Mouse (Mus musculus) liver, embryonic 15.5 days (tissue): ENCODE data around the gene Spp1. TPM values are rescaled to one million over a fixed set of nuclear protein-coding genes. Genes with fewer than 3 reads are reported as not detected.

Experiments used
- ATAC-seq: fragments of 200-750 bp; cut with Nextera tagmentation; 2 replicates; pipeline ENCODE4 v1.8.0; 2017; ENCODE audit warnings: moderate number of reproducible peaks, mild to moderate bottlenecking, moderate library complexity; ENCODE audit not compliant: insufficient read depth
- H3K27ac ChIP-seq: fragments of 300-500 bp; sonication (generic); replicated peaks from 2 replicates; pipeline ENCODE4 v1.5.1; 2015; ENCODE audit warnings: mild to moderate bottlenecking, inconsistent platforms
- H3K27me3 ChIP-seq: fragments of 300-500 bp; sonication (generic); 2 replicates; pipeline ENCODE4 v1.6.1; 2015; ENCODE audit warnings: mild to moderate bottlenecking, inconsistent platforms
- H3K36me3 ChIP-seq: fragments of 300-500 bp; sonication (generic); replicated peaks from 2 replicates; pipeline ENCODE4 v1.6.1; 2015; ENCODE audit warnings: moderate library complexity, mild to moderate bottlenecking, inconsistent platforms
- H3K4me1 ChIP-seq: fragments of 300-500 bp; sonication (generic); replicated peaks from 2 replicates; pipeline ENCODE4 v1.6.1; 2015; ENCODE audit warnings: inconsistent platforms
- H3K4me2 ChIP-seq: fragments of 300-500 bp; sonication (generic); 2 replicates; pipeline ENCODE4 v1.6.1; 2015; ENCODE audit warnings: moderate library complexity, mild to moderate bottlenecking, inconsistent platforms
- H3K4me3 ChIP-seq: fragments of 300-500 bp; sonication (generic); replicated peaks from 2 replicates; pipeline ENCODE4 v1.5.1; 2015; ENCODE audit warnings: mild to moderate bottlenecking, inconsistent platforms
- H3K9ac ChIP-seq: fragments of 300-500 bp; sonication (generic); 2 replicates; pipeline ENCODE4 v1.6.1; 2015; ENCODE audit warnings: moderate library complexity, mild to moderate bottlenecking, inconsistent platforms
- H3K9me3 ChIP-seq: fragments of 300-500 bp; sonication (generic); replicated peaks from 2 replicates; pipeline ENCODE4 v1.6.1; 2016; ENCODE audit warnings: inconsistent platforms
- WGBS: fragments of 180-500 bp; shearing (Covaris S2); methylation state at CpG from one replicate; pipeline ENCODE4 v1.1.7; 2015; ENCODE audit warnings: mixed read lengths; ENCODE audit not compliant: insufficient replicate concordance; 5-methylcytosine and 5-hydroxymethylcytosine counted together
- polyA plus RNA-seq: library from polyadenylated mRNA; unstranded; fragments of >200 nt; fragmentation: Nextera tagmentation; extraction: Ambion mirVana; gene quantifications from 2 replicates; pipeline ENCODE4 v1.2.1, GENCODE M21; 2015

The Spp1 gene
- polyA plus RNA-seq, 1 experiment from 2014 or later, result 7.3 TPM

GRCm38 (mm10) chr5:104405051-104405450 is 29.9 kb upstream of the Spp1 start:
- Histone ChIP-seq H3K4me1 (no peaks in the 10 kb centered on the region), H3K27me3 (no peaks in the 10 kb centered on the region), H3K4me3 (no peak overlapping the region), H3K9ac (no peak overlapping the region), H3K27ac (no peak overlapping the region), H3K4me2 (no peak overlapping the region), H3K9me3 (no peaks in the 10 kb centered on the region), H3K36me3 (no peaks in the 10 kb centered on the region)
- 63% methylated on average over 3 of the region's 3 CpGs for WGBS
- ATAC-seq, result no peak

- no peaks in the 10 kb centered on the region for H3K4me1 ChIP-seq
- H3K4me3 ChIP-seq, result no peak overlapping the region
- H3K27ac ChIP-seq, result no peak overlapping the region
- WGBS, result 13% methylated on average over 3 of the region's 3 CpGs
- ATAC-seq, result no peak
- no peaks in the 10 kb centered on the region for H3K36me3 ChIP-seq
- H3K27me3 ChIP-seq, result no peaks in the 10 kb centered on the region
- no peaks in the 10 kb centered on the region for H3K9me3 ChIP-seq
- H3K4me2 ChIP-seq, result no peak overlapping the region
- no peak overlapping the region for H3K9ac ChIP-seq
These were observed 28.2 kb upstream of the Spp1 start for GRCm38 (mm10) chr5:104406756-104407155.

- no peak for ATAC-seq
- no peak overlapping the region for H3K27ac ChIP-seq
- no peak overlapping the region for H3K4me3 ChIP-seq
- no peak overlapping the region for H3K4me2 ChIP-seq
- H3K27me3 ChIP-seq, result no peaks in the 10 kb centered on the region
- no peaks in the 10 kb centered on the region for H3K4me1 ChIP-seq
- no peaks in the 10 kb centered on the region for H3K36me3 ChIP-seq
- no peak overlapping the region for H3K9ac ChIP-seq
- 48% methylated on average over 2 of the region's 2 CpGs for WGBS
- H3K9me3 ChIP-seq, result no peaks in the 10 kb centered on the region
These were observed 27.2 kb upstream of the Spp1 start for GRCm38 (mm10) chr5:104407541-104408231.

GRCm38 (mm10) chr5:104408549-104408948 is 26.4 kb upstream of the Spp1 start:
- Histone ChIP-seq H3K9ac (no peak overlapping the region), H3K4me2 (no peak overlapping the region), H3K27ac (no peak overlapping the region), H3K9me3 (no peaks in the 10 kb centered on the region), H3K4me1 (no peaks in the 10 kb centered on the region), H3K36me3 (no peaks in the 10 kb centered on the region), H3K27me3 (no peaks in the 10 kb centered on the region), H3K4me3 (no peak overlapping the region)
- WGBS, result 72% methylated on average over 7 of the region's 7 CpGs
- ATAC-seq, result no peak

GRCm38 (mm10) chr5:104415999-104416398 is 18.9 kb upstream of the Spp1 start:
- no peak overlapping the region for H3K9ac ChIP-seq
- no peak for ATAC-seq
- 54% methylated on average over 2 of the region's 2 CpGs for WGBS
- no peak overlapping the region for H3K27ac ChIP-seq
- no peaks in the 10 kb centered on the region for H3K36me3 ChIP-seq
- no peak overlapping the region for H3K4me2 ChIP-seq
- no peaks in the 10 kb centered on the region for H3K4me1 ChIP-seq
- no peaks in the 10 kb centered on the region for H3K9me3 ChIP-seq
- H3K27me3 ChIP-seq, result no peaks in the 10 kb centered on the region
- H3K4me3 ChIP-seq, result no peak overlapping the region

- Histone ChIP-seq H3K4me3 (no peak overlapping the region), H3K36me3 (no peaks in the 10 kb centered on the region), H3K4me1 (no peaks in the 10 kb centered on the region), H3K9ac (no peak overlapping the region), H3K4me2 (no peak overlapping the region), H3K9me3 (no peaks in the 10 kb centered on the region), H3K27ac (no peak overlapping the region), H3K27me3 (no peaks in the 10 kb centered on the region)
- WGBS, result 49% methylated on average over 3 of the region's 3 CpGs
- no peak for ATAC-seq
These were observed 17.9 kb upstream of the Spp1 start for GRCm38 (mm10) chr5:104417028-104417427.

- no peak overlapping the region for H3K27ac ChIP-seq
- 41% methylated on average over 1 of the region's 1 CpGs for WGBS
- no peaks in the 10 kb centered on the region for H3K27me3 ChIP-seq
- ATAC-seq, result no peak
- H3K4me3 ChIP-seq, result no peak overlapping the region
- H3K4me2 ChIP-seq, result no peak overlapping the region
- H3K9ac ChIP-seq, result no peak overlapping the region
- no peaks in the 10 kb centered on the region for H3K36me3 ChIP-seq
- H3K9me3 ChIP-seq, result no peaks in the 10 kb centered on the region
- no peaks in the 10 kb centered on the region for H3K4me1 ChIP-seq
These were observed 17.2 kb upstream of the Spp1 start for GRCm38 (mm10) chr5:104417721-104418120.

GRCm38 (mm10) chr5:104422039-104422438 is 12.9 kb upstream of the Spp1 start:
- no peak for ATAC-seq
- Histone ChIP-seq H3K4me1 (no peaks in the 10 kb centered on the region), H3K36me3 (no peaks in the 10 kb centered on the region), H3K4me2 (no peak overlapping the region), H3K9ac (no peak overlapping the region), H3K27me3 (no peaks in the 10 kb centered on the region), H3K4me3 (no peak overlapping the region), H3K27ac (no peak overlapping the region), H3K9me3 (no peaks in the 10 kb centered on the region)
- WGBS, result 39% methylated on average over 2 of the region's 2 CpGs

GRCm38 (mm10) chr5:104423861-104424260 is 11.1 kb upstream of the Spp1 start:
- ATAC-seq, result no peak
- H3K9me3 ChIP-seq, result no peaks in the 10 kb centered on the region
- H3K27me3 ChIP-seq, result no peaks in the 10 kb centered on the region
- H3K9ac ChIP-seq, result no peak overlapping the region
- no peak overlapping the region for H3K4me2 ChIP-seq
- no peaks in the 10 kb centered on the region for H3K4me1 ChIP-seq
- H3K4me3 ChIP-seq, result no peak overlapping the region
- no peaks in the 10 kb centered on the region for H3K36me3 ChIP-seq
- 72% methylated on average over 3 of the region's 3 CpGs for WGBS
- no peak overlapping the region for H3K27ac ChIP-seq

GRCm38 (mm10) chr5:104425949-104426348 is 9.0 kb upstream of the Spp1 start:
- H3K4me2 ChIP-seq, result no peak overlapping the region
- WGBS, result 14% methylated on average over 8 of the region's 8 CpGs
- no peaks in the 10 kb centered on the region for H3K36me3 ChIP-seq
- no peak overlapping the region for H3K4me3 ChIP-seq
- no peak overlapping the region for H3K9ac ChIP-seq
- ATAC-seq, result no peak
- H3K27me3 ChIP-seq, result no peaks in the 10 kb centered on the region
- no peak overlapping the region for H3K27ac ChIP-seq
- H3K4me1 ChIP-seq, result no peaks in the 10 kb centered on the region
- H3K9me3 ChIP-seq, result no peaks in the 10 kb centered on the region

GRCm38 (mm10) chr5:104432886-104433285 is 2.0 kb upstream of the Spp1 start:
- Histone ChIP-seq H3K4me2 (no peak overlapping the region), H3K27ac (no peak overlapping the region), H3K4me3 (no peak overlapping the region), H3K27me3 (no peaks in the 10 kb centered on the region), H3K9me3 (no peaks in the 10 kb centered on the region), H3K36me3 (no peaks in the 10 kb centered on the region), H3K9ac (no peak overlapping the region), H3K4me1 (no peaks in the 10 kb centered on the region)
- no peak for ATAC-seq
- 29% methylated on average over 12 of the region's 12 CpGs for WGBS

GRCm38 (mm10) chr5:104433968-104434565 is 851 bp upstream of the Spp1 start:
- Histone ChIP-seq H3K4me3 (no peak overlapping the region), H3K27me3 (no peaks in the 10 kb centered on the region), H3K4me2 (no peak overlapping the region), H3K27ac (no peak overlapping the region), H3K36me3 (no peaks in the 10 kb centered on the region), H3K9ac (no peak overlapping the region), H3K4me1 (no peaks in the 10 kb centered on the region), H3K9me3 (no peaks in the 10 kb centered on the region)
- 27% methylated on average over 6 of the region's 6 CpGs for WGBS
- ATAC-seq, result no peak
